In the genomic region with DNA sequence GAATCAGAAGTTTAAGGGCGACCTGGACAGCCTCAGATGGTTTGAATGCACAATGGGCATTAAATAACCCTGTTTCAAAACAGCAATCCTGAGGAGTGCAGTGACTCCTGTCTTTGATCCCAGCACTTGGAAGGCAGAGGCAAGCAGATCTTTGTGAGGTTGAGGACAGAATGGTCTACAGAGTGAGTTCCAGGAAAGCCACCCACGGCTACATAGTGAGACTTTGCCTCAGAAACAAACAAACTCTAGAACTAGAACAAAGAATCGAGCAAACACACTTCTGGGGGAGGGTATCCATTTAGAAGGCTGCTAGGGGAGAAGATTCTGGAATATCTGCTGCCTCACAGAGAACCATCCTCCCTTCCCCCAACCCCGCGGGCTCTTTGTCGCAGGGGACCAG, we compare ENCODE assay signal across 23 mouse cellular contexts. TPM values are rescaled to one million over a fixed set of nuclear protein-coding genes. Genes with fewer than 3 reads are reported as not detected.
DNase-seq lines count a peak whose midpoint lies in the region; ATAC-seq and TF ChIP-seq lines count a peak whose summit lies in the region.
"Had no signal": no experiment of that assay in that cellular context is flagged by ENCODE, and none has a peak within 500 bp of the region (broad histone marks: within the 10 kb centered on the region; RNA-seq: fewer than 3 reads in every experiment).

Cldnd2 (plus strand) TSS at position 301 of the 400 bp plus-strand sequence.

- peak within 1 kb of the TSS; percentile 18; the same call in 1 of the 2 replicates for H3K27ac ChIP-seq in liver, postnatal 0 days (ENCODE audit: low read depth)
- no peak within 1 kb of the TSS for H3K27ac ChIP-seq in liver, embryonic 11.5 days (ENCODE audit: low read depth, low read length)
- H3K27ac ChIP-seq in spleen, adult 2 months (ENCODE audit: insufficient read depth, low read length): peak within 1 kb of the TSS; percentile 40
- 0 out of 2 replicates have a peak within 1 kb of the TSS, but pooled peaks have one; percentile 25 for H3K27ac ChIP-seq in bone marrow, adult 2 months (ENCODE audit: control insufficient read depth, insufficient read depth, low read depth, low read length, poor library complexity)
- 0 out of 2 replicates have a peak within 1 kb of the TSS, but pooled peaks have one; percentile 3 for H3K27ac ChIP-seq in small intestine, adult 2 months (ENCODE audit: insufficient read depth, low read depth, low read length)
- H3K27ac ChIP-seq: embryonic facial prominence, embryonic 10.5 days; embryonic facial prominence, embryonic 12.5 days; forebrain, embryonic 13.5 days; forebrain, embryonic 15.5 days had no signal

- H3K4me2 ChIP-seq in liver, postnatal 0 days (ENCODE audit: low read depth, low read length): peak within 1 kb of the TSS; percentile 26; the same call in 1 of the 2 replicates
- H3K4me2 ChIP-seq in liver, embryonic 11.5 days: no peak within 1 kb of the TSS
- H3K4me2 ChIP-seq: embryonic facial prominence, embryonic 12.5 days; forebrain, embryonic 13.5 days; forebrain, embryonic 15.5 days had no signal

- H3K4me1 ChIP-seq in liver, postnatal 0 days (ENCODE audit: insufficient read depth): peaks cover 47% of the 10 kb centered on the region
- H3K4me1 ChIP-seq in liver, embryonic 11.5 days (replicated peaks; ENCODE audit: control insufficient read depth, insufficient read depth, low read length): peaks cover 17% of the 10 kb centered on the region
- peaks cover 3% of the 10 kb centered on the region; the same call in 1 of the 2 replicates for H3K4me1 ChIP-seq in spleen, adult 2 months (ENCODE audit: control insufficient read depth, insufficient read depth, insufficient read length)
- peaks cover 7% of the 10 kb centered on the region; the same call in 1 of the 2 replicates for H3K4me1 ChIP-seq in bone marrow, adult 2 months (ENCODE audit: control insufficient read depth, insufficient read depth, low read length)
- H3K4me1 ChIP-seq in small intestine, adult 2 months (ENCODE audit: control insufficient read depth, insufficient read depth, insufficient read length, low read length): peaks cover 4% of the 10 kb centered on the region

- no peak within 1 kb of the TSS; the same call in 1 of the 2 replicates for H3K9ac ChIP-seq in liver, postnatal 0 days (replicated peaks)
- no peak within 1 kb of the TSS for H3K9ac ChIP-seq in liver, embryonic 11.5 days (ENCODE audit: low read depth, low read length)
- H3K9ac ChIP-seq: embryonic facial prominence, embryonic 12.5 days; forebrain, embryonic 13.5 days; forebrain, embryonic 15.5 days had no signal

- ATAC-seq in liver, postnatal 0 days: no peak
- ATAC-seq in liver, embryonic 11.5 days (replicated peaks; ENCODE audit: low FRiP score): no peak
- ATAC-seq: forebrain, embryonic 13.5 days; forebrain, embryonic 15.5 days had no signal

- WGBS in liver, postnatal 0 days (ENCODE audit: insufficient replicate concordance): 65% methylated on average over 6 of the region's 6 CpGs
- 82% methylated on average over 6 of the region's 6 CpGs for WGBS in liver, embryonic 11.5 days
- WGBS in spleen, adult 2 months: 87% methylated on average over 6 of the region's 6 CpGs
- WGBS in bone marrow, adult 2 months: 69% methylated on average over 6 of the region's 6 CpGs
- WGBS in small intestine, adult 2 months: 78% methylated on average over 6 of the region's 6 CpGs

- no peak within 1 kb of the TSS for H3K4me3 ChIP-seq in liver, postnatal 0 days (ENCODE audit: low read depth, low read length)
- H3K4me3 ChIP-seq in liver, embryonic 11.5 days (ENCODE audit: low read depth, low read length): no peak within 1 kb of the TSS
- no peak within 1 kb of the TSS for H3K4me3 ChIP-seq in spleen, adult 2 months (ENCODE audit: extremely low read depth, insufficient read depth, insufficient read length)
- no peak within 1 kb of the TSS for H3K4me3 ChIP-seq in bone marrow, adult 2 months (replicated peaks; ENCODE audit: control insufficient read depth, low read depth, low read length)
- H3K4me3 ChIP-seq in small intestine, adult 2 months (ENCODE audit: low read depth, low read length): no peak within 1 kb of the TSS
- H3K4me3 ChIP-seq: embryonic facial prominence, embryonic 10.5 days; embryonic facial prominence, embryonic 12.5 days; forebrain, embryonic 13.5 days; forebrain, embryonic 15.5 days had no signal

- no peak for DNase-seq in liver, postnatal 0 days
- DNase-seq in liver, embryonic 11.5 days (ENCODE audit: low spot score): no peak
- no peak for DNase-seq in spleen, adult 2 months (ENCODE audit: low read depth in 1 of 2, low spot score in 2 of 2)
- no peak for DNase-seq in spleen, postnatal 4 days (ENCODE audit: low spot score in 2 of 2)
- no peak for DNase-seq in thymus, postnatal 36 days
- DNase-seq in heart, adult 9 months (ENCODE audit: low spot score in 2 of 2): no peak
- DNase-seq: adrenal gland, adult 2 months; adrenal gland, postnatal 25 days; cerebellum, adult 11-12 months; cerebellum, adult 2 months; cerebellum, adult 9-10 months; cerebellum, postnatal 10 days; cerebellum, postnatal 25 days had no signal

- H3K36me3 ChIP-seq in liver, postnatal 0 days (replicated peaks; ENCODE audit: insufficient read depth, low read length): no peaks in the 10 kb centered on the region
- no peaks in the 10 kb centered on the region for H3K36me3 ChIP-seq in liver, embryonic 11.5 days (ENCODE audit: control insufficient read depth, insufficient read depth, low read length)
- H3K36me3 ChIP-seq in spleen, adult 2 months (ENCODE audit: control insufficient read depth, insufficient read depth, low read length): no peaks in the 10 kb centered on the region
- no peaks in the 10 kb centered on the region for H3K36me3 ChIP-seq in small intestine, adult 2 months (ENCODE audit: control insufficient read depth, insufficient read depth, low read length)
- H3K36me3 ChIP-seq: embryonic facial prominence, embryonic 10.5 days; embryonic facial prominence, embryonic 12.5 days; forebrain, embryonic 15.5 days had no signal

- no peak for TF ChIP-seq CTCF in liver, postnatal 0 days (IDR thresholded peaks at IDR 0.05; ENCODE audit: low read depth)
- no peak for TF ChIP-seq CTCF in spleen, adult 2 months (IDR thresholded peaks at IDR 0.05; ENCODE audit: extremely low read depth, insufficient read depth, insufficient read length, insufficient replicate concordance)
- no peak for TF ChIP-seq CTCF in bone marrow, adult 2 months (IDR thresholded peaks at IDR 0.05; ENCODE audit: control insufficient read depth, insufficient read depth, low read length)
- TF ChIP-seq CTCF in small intestine, adult 2 months (IDR thresholded peaks at IDR 0.05; ENCODE audit: extremely low read depth, insufficient read length, insufficient replicate concordance, low read depth, low read length): no peak

- H3K9me3 ChIP-seq in liver, postnatal 0 days (ENCODE audit: low read length): no peaks in the 10 kb centered on the region
- H3K9me3 ChIP-seq in liver, embryonic 11.5 days (ENCODE audit: control insufficient read depth, low read length): no peaks in the 10 kb centered on the region
- H3K9me3 ChIP-seq: embryonic facial prominence, embryonic 10.5 days; embryonic facial prominence, embryonic 12.5 days; forebrain, embryonic 13.5 days; forebrain, embryonic 15.5 days had no signal

- no peak for TF ChIP-seq EP300 in liver, postnatal 0 days (IDR thresholded peaks at IDR 0.05; ENCODE audit: low read depth)

- H3K27me3 ChIP-seq in liver, postnatal 0 days (ENCODE audit: insufficient read depth, low read length): no peaks in the 10 kb centered on the region
- H3K27me3 ChIP-seq in liver, embryonic 11.5 days (replicated peaks; ENCODE audit: control insufficient read depth, insufficient read depth, low read length): no peaks in the 10 kb centered on the region
- no peaks in the 10 kb centered on the region for H3K27me3 ChIP-seq in spleen, adult 2 months (ENCODE audit: control insufficient read depth, insufficient read depth, low read length)
- H3K27me3 ChIP-seq in small intestine, adult 2 months (ENCODE audit: control insufficient read depth, insufficient read depth, low read length): no peaks in the 10 kb centered on the region
- H3K27me3 ChIP-seq: embryonic facial prominence, embryonic 12.5 days; forebrain, embryonic 15.5 days had no signal

- TF ChIP-seq POLR2A in spleen, adult 2 months (IDR thresholded peaks at IDR 0.05; ENCODE audit: low read depth, low read length): no peak
- no peak for TF ChIP-seq POLR2A in bone marrow, adult 2 months (IDR thresholded peaks at IDR 0.05; ENCODE audit: borderline replicate concordance, control insufficient read depth, low read depth, low read length)
- no peak for TF ChIP-seq POLR2A in small intestine, adult 2 months (IDR thresholded peaks at IDR 0.05; ENCODE audit: low read depth, low read length)

RNA-seq across cellular contexts. Expression of gene Cldnd2, which starts in this region (rescaled TPM):
- 0.22 TPM in 1 of 2 replicates, not detected in the other for polyA plus RNA-seq in liver, postnatal 0 days (2015; fragmentation: Nextera tagmentation; extraction: Ambion mirVana)
- not detected in 2 replicates for polyA plus RNA-seq in liver, embryonic 11.5 days (2014; fragmentation: Nextera tagmentation; extraction: Ambion mirVana)
- polyA plus RNA-seq in spleen, adult 2 months (2012; rRNA removed): 0.26 TPM in 1 of 2 replicates, not detected in the other
- polyA plus RNA-seq in bone marrow, adult 2 months (2011; ENCODE audit: insufficient read depth, insufficient read length, low replicate concordance, missing spikeins): 2.0 and 4.7 TPM in 2 replicates
- not detected in 2 replicates for polyA plus RNA-seq in small intestine, adult 2 months (2012; rRNA removed)
- polyA plus RNA-seq: adrenal gland, adult 2 months; C2C12; cerebellum, adult 2 months; cortical plate, adult 2 months; embryonic facial prominence, embryonic 10.5 days; embryonic facial prominence, embryonic 12.5 days; embryonic facial prominence, embryonic 14.5 days; forebrain, embryonic 11.5 days; forebrain, embryonic 13.5 days; forebrain, embryonic 15.5 days had no signal
